Mouse (Mus musculus) gastrocnemius, postnatal 10 days (tissue): ENCODE results near the gene Vmn2r60. TPM values are rescaled to one million over a fixed set of nuclear protein-coding genes. Genes with fewer than 3 reads are reported as not detected.
"Not testable (repeated sequence)": the region's sequence is repeated elsewhere in the genome, so short reads cannot be mapped to it uniquely, and the experiment has no call there.

Experiments used
- DNase-seq: peaks from one replicate; pipeline ENCODE4 v3.0.0; 2021; ENCODE audit warnings: mixed read lengths
- long read RNA-seq, 2 experiments: library from polyadenylated mRNA; stranded (forward); transcript quantifications; one replicate each; pipeline ENCODE4 v2.0.0; 2021
- total RNA-seq, 2 experiments: library from RNA; stranded (reverse); gene quantifications; 2 replicates each; pipeline ENCODE4 v1.2.3; 2021

The Vmn2r60 gene
- total RNA-seq, result under 1 TPM in 1 of 2 experiments, not detected in 1; 0.02 TPM
- long read RNA-seq, experiment 1, result 0 reads
- long read RNA-seq, experiment 2, result 0 reads

DNA sequence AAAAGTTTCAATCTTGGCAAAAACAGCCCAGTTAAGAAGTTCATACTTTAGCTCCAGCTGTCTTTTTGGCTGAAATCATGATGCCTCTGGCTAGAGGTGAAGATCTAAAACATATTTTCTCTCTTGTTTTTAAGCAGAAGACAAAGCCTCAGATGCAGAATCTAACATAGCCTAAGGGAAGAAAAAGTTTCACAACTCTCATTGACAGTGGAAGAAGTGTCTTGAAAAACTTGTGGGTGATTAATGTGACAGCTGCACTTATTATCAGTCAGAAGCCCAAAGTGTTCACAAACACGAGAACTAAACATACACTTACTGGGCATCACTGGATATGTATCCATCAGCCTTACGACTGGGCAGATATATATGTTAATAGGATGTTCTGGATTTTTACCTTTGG lies at the start of gene Vmn2r60:
Gene Vmn2r60 (plus strand): TSS at position 301 of the 400 bp plus-strand sequence.
- no peak for DNase-seq

DNA sequence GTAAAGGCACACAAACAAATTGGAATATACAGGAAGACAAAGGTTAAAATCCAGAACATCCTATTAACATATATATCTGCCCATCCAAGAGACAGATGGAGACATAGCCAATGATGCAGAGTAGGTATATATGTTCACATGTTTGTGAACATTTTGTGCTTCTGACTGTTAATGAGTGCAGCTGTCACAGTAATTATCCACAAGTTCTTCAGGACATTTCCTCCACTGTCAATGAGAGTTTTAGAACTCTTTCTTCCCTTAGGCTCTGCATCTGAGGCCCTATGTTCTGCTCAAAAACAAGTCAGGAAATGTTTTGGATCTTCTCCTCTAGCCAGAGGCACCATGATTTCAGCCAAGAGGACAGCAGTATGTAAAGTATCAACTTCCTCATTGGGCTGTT lies 48.6 kb upstream of the Vmn2r60 start, which contains the start of gene Vmn2r59:
Gene Vmn2r59 (minus strand): TSS at position 101 of the 400 bp plus-strand sequence.
- DNase-seq, result no peak

DNA sequence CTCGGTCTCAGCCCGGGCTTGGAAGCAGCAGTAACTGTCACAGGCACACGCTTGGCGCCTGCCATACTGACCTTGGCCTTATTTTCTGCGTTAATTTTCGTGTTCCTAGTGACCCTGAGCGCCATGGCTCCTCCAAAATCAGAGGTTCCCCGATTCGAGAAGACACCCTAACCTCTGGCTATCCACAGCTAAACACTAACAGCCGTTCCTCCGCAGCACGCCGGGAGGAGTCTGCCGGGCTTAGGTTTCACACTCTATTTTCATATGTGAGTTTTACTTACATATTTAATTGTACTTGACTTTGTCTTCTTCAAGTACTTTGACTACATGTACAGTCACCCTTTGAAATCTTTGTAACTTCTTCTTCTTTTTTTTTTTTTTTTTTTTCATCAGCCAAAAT lies 509 bp upstream of the Vmn2r60 start:
- DNase-seq, result not testable (repeated sequence)

Other genes with a start within 250 kb of the Vmn2r60 start
- not detected for gene Vmn2r58, start 235.1 kb upstream of the Vmn2r60 start, total RNA-seq
- under 1 TPM in 1 of 2 experiments, not detected in 1; 0.02 TPM for gene Vmn2r59, start 48.7 kb upstream of the Vmn2r60 start, total RNA-seq
- not detected for gene Vmn2r61, start 152.3 kb downstream of the Vmn2r60 start, total RNA-seq